Mouse (Mus musculus) inflammation-experienced regulatory T-cells, adult 6 months (primary cell): ENCODE measurements around the gene Upb1. TPM values are rescaled to one million over a fixed set of nuclear protein-coding genes. Genes with fewer than 3 reads are reported as not detected.
A peak's percentile ranks its signal among the peaks of the same experiment; 100 is the strongest.
"Not testable (repeated sequence)": the region's sequence is repeated elsewhere in the genome, so short reads cannot be mapped to it uniquely, and the experiment has no call there.

Experiments used
- ATAC-seq: one replicate; pipeline ENCODE4 v1.8.0; 2017
- polyA plus RNA-seq, 3 experiments: library from polyadenylated mRNA; unstranded; fragments of 100-300 nt; shearing (Covaris generic); gene quantifications; one replicate each; pipeline ENCODE4 v1.2.1; 2017

Gene Upb1
- polyA plus RNA-seq, 3 experiments from 2014 or later, result 0.21 to 0.59 (median 0.29) TPM

DNA sequence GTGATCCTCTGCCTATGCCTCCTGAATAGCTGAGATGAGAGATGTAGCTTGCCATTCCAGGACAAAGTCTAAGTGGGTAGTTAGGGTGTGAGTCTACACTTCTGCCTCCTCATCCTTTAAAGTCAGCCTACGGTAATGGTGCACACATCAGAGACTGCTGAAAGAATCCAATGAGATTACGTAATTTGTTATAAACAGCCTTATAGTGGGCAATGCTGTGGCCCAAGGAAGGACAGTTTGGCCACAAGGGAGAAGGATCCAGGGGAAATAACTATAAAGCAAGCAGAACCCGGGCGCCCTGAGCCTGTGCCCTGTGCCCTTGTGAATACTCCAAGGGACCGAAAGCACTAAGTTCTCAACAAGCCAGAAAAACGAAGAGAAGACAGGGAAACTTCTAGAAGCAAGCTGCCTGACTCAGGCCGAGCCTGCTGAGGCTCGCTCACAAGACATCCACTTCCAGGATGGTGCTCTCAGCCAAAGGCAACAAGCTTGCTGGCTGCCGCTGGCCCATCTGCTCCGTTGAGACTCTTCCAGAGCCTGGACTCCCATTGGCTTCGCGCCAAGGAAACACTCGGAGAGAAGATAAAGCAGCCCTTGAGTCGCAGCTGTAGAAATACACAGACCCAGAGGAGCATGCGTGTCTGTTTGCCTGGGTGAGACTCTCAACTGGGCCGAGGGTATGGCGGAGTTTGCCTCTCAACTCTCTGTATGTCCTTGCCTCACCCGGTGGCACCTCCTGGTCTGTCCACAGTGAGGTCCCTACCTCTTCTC is 55.3 kb downstream of the Upb1 start:
- ATAC-seq, result not testable (repeated sequence)

DNA sequence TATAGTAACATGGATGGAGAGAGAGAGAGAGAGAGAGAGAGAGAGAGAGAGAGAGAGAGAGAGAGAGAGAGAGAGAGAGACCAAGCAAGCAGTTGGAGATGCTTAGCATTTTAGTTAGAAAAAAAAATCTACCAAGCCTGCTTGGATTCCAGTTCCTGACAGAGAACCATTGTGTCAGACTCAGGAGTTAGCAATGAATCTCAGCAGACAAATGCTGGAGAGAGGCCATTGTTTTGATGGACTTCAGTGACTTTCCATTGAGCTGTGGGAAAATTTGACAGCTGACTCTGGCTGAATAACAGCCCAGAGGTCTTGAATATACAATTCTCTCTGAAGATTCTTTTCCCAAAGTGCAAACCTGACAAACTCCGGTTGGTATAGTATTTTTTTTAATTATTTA is 56.9 kb downstream of the Upb1 start:
- no peak for ATAC-seq

DNA sequence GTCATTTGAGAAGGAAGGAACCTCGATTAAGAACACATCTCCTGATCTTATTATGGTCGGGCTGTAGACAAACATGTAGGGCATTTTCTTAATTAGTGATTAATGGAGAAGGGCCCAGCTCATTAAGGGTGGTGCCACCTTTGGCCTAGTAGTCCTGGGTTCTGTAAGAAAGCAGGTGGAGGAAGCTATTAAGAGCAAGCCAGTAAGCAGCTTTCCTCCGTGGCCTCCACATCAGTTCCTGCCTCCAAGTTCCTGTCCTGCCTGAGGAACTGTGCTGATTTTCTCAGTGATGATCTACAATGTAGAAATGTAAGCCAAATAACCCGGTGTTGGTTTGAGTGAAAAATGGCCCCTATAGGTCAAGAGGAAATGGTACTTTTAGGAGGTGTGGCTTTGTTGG is 57.4 kb downstream of the Upb1 start:
- ATAC-seq, result no peak

DNA sequence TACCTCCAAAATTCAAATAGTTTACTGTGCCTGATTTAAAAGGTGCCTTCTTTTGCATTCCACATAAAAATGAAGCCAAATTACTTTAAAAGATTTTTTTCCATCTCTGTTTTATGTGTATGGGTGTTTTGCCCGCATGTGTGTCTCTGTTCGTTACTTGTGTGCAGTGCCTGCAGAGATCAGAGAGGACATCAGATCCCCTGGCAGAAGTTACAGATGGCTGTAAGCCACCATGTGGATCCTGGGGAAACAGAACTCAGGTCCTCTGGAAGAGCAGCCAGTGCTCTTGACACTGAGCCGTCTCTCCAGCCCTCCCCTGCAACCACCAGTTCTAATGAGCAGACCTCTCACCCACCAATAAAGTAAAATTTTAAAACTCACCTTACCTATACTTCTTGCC is 61.8 kb downstream of the Upb1 start:
- no peak for ATAC-seq

DNA sequence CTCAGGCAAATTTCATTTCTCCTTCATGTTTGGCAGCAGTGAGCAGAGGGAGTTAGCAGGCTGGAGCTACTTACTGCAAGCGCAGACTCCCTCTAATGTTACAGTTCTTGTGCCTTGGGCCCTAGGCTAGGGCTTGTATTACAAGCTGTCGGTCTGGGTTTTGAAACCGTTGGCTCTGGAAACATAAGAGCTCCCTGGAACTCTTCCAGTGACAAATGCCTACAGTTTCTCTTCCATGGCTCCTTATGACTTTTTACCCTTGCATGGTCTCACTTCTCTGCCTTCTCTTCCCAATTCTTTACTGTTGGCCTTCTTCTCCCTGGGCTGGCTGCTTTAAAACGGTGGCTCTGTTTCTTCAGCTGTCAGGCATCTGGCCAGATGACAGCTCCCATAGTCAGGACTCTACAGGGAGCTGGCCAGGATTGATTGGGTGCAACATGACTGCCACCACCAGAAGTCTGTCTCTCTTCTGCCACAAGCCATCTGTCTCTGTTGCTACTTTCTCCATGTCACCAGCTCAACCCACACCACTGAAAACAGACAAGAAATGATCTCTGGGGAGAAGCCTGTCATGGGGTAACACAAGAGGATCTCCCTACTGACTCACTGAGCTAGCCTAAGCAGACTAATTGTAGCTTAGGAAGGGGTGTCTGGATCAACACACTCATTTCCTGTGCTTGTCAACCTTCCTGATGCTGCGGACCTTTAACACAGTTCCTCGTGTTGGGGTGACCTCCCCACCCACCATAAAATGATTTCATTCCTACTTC is 65.1 kb downstream of the Upb1 start:
- ATAC-seq, result no peak

DNA sequence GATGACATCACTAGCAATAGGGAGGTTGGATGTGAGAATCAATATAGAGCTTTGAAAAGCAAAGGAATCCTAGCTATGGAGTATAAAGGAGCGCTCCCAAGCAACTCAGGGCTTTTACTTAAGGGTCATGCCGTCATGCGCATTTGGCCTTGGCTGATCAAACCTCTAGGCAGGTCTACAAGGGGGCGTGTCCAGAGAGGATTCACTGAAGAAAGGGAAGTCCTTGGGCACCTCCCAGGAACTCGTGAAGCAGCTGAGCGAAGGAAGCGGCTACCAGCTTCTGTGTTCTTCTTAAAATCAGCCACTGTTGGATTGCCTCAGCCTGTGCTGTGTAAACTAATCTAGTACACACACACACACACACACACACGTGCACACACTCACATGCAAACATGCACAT is 72.5 kb downstream of the Upb1 start:
- no peak for ATAC-seq

DNA sequence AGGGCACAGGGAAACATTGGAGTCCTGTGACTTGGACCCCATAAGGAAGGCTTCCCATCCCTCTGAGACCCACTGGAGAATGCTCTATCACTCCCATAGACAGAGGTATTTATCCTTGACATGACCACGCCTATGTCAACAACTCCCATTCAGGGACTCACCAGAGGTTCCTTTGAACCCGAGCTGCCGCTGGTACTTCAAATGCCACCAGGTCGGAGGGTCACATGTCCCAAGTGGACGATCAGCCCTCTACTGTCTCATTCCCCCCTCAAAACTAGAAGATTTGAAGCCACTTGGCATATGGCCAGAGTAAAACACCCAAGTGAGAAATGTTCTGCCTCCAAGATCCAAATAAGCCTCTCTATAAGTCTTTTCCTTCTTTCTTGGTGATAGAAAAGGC is 73.7 kb downstream of the Upb1 start:
- no peak for ATAC-seq

DNA sequence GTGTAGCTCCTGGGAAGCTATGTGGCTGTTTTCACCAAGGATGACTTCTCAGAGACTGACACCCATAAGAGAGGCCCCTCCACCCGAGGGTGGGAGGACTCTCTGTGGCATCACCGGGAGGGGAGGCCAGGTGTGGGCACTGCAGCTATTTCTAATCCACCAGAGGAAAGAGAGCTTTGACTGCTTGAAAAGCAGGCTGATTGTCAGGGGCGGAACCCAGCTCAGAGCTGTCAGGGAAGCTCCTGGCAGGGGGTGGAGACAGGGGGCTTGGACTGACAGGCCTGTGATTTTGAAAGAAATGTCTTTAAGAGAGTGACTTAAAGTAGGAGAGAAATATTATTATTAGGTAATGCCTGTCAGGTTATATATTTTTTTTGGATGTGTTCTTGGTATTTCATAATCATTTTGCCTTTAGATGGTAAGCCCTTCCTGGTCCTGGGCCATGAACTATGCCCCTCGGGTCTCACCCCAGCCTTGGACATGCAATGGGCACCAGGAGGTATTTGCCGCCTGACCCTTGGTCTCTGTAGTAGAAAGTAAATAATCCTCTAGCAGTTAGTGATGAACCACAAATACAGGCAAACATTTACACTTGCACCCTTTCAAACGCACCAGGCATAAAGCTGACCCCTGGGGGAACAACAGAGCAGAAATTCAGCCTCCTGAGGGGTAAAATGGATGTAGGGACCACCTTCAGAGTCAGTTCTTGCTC is 74.4 kb downstream of the Upb1 start:
- ATAC-seq, result not testable (repeated sequence)

DNA sequence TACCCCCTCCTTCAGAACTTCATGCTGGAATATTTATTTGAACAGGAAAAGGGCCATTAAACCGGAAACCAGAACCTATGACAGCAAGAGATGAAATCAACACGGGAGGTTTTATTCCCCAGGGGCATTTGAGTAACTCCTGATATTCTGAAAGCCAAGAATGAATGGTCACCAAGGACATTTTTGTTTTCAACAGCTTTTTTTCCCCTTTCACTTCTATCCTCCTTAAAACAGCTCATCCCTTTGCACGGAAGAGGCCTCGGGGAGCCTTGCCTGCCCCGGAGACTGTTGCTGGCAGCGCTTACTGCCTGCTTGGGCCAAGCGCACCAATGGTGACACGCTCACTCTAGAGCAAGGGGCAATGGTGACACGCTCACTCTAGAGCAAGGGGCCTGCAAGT is 76.1 kb downstream of the Upb1 start:
- no peak for ATAC-seq

DNA sequence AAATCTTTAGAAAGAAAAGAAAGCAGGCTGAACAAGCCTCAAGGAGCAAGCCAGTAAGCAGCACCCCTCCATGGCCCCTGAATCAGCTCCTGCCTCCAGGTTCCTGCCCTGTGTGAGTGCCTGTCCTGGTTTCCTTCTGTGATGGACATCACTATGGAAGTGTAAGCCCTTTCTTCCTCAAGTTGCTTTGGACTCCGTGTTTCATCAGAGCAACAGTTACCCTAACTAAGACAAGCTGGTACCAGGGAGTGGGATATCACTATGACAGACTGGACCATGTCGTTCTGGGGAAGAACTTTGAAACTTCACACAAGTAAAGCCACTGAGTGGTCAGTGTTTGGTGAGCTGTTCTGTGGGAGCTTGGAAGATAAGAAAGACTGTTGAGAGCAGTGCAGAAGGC is 79.0 kb downstream of the Upb1 start:
- ATAC-seq, result no peak

DNA sequence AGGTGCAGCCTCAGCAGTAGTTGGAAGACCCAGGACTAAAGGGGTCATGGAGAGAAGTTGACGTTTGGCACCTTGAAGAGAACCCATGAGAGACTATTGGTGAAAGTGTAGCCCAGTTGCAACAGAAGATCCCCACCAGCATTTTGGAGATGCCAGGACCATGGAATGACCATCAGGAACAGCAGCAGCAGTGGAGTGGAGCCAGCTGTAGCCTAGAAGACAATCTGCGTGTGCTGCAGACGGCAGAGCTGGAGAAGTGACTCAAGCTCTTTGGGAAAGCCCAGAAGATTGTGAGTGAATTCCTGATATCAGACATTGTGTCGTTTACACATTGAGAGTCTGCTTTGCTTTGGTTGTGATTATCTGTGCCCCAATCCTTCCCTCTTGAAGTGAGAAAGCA is 80.8 kb downstream of the Upb1 start:
- no peak for ATAC-seq

DNA sequence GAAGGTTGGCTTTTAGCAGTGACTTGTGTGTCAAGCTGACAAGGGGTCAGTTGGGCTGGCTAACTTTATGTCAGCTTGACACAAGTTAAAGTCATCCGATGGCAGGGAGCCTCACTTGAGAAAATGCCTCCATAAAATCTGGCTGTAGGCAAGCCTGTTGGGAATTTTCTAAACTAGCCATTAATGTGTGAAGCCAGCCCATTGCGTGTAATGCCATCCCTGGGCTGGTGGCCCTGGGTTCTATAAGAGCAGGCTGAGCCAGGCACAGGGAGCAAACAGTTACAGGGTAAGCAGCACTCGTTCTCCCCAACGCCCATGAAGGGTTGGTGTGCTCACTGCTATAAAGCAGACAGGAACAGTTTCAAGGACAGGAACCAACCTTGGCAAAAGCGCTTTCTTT is 81.4 kb downstream of the Upb1 start:
- no peak for ATAC-seq

DNA sequence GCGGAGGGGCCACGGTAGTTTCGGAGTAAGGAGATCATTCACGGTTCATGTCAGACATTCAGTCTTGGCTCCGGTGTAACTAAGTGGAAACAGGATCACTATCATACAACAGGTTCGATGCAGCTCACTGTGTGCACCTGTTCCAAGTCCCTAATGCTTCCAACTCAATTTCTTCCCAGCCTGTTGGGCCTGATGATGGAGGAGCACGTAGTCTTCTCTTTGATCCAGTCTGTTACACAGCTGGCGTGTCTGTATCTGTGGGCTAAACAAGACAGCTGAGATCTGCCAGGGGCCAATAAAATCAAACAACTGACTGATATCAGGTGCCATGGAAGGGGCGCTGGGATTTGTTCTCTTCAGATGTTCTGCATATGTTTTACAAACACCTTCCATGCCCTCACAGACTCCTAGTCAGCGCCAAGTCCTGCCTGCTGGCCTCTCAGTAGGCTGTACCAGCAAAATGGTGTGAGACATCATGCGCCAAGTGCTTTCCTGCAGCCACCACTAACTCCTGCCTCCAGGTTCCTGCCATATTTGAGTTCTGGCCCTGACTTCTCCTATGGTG is 82.1 kb downstream of the Upb1 start:
- no peak for ATAC-seq

DNA sequence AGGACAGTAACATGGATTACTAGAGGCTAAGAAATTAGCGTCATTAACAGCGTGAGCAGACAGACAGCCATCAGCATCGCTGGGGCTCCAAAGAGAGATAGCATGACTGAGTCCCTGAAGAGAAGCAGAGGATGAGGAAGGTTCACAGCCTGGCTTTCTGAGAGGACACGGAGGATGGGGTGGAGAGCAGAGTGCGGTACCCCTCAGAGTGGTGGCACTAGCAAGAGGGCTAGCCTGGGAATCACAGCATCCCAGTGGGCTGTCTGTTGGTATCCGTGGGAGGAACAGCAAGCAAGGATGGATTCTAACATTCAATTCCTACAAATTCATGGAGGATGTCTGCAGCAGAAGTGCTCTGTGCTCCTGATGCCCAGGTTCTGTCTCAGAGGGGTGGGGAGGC is 83.2 kb downstream of the Upb1 start:
- no peak for ATAC-seq

DNA sequence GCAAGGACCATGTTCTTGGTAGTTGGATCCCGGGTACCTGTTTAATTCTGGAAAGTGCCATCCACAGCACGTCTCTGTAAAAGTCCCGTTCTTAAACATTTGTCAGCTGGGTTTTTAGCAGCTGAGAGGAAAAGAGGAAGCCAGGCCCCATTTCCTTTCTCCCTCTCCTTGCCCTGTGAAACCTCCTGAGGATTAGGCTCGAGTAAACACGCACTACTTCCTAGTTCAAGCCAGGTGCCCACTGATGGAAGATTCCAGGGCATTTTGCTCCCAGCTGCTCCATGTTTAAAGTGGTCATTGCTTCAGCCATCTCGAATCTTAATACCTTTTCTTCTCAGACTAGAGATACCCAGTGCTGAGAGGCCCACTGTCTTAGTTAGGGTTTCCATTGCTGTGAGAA is 83.9 kb downstream of the Upb1 start:
- no peak for ATAC-seq

DNA sequence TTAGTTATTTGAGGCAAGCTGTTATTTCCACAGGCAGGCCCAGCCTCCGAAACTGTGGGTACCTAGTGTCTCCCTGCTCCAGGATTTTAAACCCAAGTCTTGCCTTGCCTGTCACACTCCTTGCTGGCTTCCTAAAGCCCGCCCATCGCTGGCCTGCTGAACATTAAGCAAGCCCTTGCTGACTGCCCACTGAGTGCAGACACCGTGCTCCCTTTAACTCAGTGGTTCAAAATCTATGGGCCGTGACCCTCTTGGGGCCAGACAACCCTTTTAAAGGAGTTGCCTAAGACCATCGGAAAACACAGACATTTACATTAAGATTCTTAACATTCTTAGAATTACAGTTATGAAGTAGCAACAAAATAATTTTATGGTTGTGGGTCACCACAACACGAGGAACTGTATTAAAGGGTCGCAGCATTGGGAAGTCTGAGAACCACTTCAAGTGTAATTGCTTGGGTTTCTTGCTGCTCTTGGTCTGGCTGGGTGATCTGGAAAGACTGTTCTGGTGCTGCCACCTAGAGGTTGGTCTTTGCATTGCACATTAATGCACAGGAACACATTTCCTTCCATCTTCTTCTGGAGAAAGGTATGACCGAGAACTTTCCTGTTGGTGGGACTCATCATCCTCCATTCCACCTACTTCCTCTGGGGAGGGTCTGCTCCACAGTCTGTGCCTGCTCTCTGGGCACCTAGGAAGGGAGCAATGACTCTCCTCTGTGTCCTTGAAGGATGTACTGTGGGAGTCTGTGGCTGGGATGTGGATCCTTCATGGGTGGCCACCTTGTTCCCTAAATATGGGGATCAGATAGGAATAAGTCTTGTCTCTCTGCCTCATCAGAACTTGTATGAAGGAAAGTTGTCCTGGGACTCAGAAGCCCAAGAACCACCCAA is 85.4 kb downstream of the Upb1 start:
- peak; percentile 69 for ATAC-seq

DNA sequence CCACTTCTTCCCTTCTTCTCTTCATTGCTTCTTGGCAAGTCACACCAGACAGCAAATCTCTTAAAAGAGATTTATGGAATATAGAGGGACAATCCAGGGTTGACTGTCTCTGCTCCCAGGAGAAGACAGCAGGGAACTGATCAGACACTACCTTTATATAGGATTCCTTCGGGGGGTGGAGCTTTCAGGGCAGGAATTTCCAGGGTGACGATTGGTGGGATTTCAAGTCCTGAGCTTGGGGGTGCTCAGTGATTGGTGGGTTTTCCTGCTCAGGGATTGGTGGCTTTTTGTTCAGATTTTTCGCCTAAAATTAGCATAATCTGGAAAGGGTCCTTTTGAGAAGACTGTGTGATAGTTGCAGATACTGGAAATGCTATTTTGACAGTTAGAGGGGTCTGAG is 86.2 kb downstream of the Upb1 start:
- no peak for ATAC-seq

DNA sequence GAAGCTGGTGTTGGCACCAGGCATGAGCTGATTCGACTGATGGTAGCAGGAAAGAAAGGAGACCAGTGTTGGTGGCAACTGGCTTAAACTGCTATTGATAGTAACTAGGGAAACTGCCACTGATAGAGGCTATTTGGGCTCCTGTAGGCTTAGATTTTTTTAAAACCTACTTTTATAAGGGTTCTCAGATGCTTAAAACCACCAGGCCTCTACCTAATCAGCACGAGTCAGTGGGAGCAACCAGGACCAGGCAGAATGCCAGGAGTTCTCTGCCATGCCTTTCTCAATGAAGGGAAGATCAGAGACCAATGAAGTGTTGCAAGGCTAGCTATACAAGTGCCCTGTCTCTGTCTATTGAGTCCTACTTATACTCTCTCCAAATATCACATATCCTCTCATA is 88.6 kb downstream of the Upb1 start:
- ATAC-seq, result no peak

DNA sequence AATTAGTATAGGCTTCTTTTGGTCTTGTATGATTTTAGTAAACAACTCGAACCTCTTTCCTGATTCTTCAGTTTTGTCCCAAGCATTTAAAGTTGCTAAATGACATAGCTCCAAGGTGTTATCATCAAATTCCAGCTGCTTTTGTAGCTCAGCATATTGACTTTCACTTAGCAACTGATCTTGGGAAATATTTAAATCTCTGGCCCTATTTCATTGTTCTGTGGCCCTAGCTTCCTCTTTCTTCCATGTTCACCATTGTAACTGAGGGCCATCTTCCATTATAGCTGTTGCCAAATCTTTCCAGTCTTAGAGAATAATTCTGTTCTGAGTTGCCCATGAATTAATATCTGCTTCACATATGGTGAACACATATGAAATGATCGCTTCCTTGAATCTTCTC is 89.8 kb downstream of the Upb1 start:
- ATAC-seq, result no peak
